Mouse (Mus musculus): ENCODE data around the gene Lrrk1.

GRCm38 (mm10) chr7:66199391-66199831 lies 188.7 kb downstream of the Lrrk1 start:
- TF ChIP-seq POLR2A (IDR thresholded peaks at IDR 0.05; ENCODE audit: borderline replicate concordance, extremely low read depth, low read depth, low read length) (no peak), CTCF (IDR thresholded peaks at IDR 0.05; ENCODE audit: insufficient read depth, low read length) (no peak)
